Mouse (Mus musculus) G1E (cell line): ENCODE results near the gene Magi2.

Source experiments
- CTCF ChIP-seq: IDR thresholded peaks from 2 replicates; pipeline ENCODE4 v1.5.1; 2012; ENCODE audit warnings: low read depth, low read length, inconsistent platforms, mixed read lengths
- GATA1 ChIP-seq: IDR thresholded peaks from 2 replicates; pipeline ENCODE4 v1.6.1; 2012; ENCODE audit warnings: borderline replicate concordance, low read length, inconsistent platforms, mixed read lengths

DNA sequence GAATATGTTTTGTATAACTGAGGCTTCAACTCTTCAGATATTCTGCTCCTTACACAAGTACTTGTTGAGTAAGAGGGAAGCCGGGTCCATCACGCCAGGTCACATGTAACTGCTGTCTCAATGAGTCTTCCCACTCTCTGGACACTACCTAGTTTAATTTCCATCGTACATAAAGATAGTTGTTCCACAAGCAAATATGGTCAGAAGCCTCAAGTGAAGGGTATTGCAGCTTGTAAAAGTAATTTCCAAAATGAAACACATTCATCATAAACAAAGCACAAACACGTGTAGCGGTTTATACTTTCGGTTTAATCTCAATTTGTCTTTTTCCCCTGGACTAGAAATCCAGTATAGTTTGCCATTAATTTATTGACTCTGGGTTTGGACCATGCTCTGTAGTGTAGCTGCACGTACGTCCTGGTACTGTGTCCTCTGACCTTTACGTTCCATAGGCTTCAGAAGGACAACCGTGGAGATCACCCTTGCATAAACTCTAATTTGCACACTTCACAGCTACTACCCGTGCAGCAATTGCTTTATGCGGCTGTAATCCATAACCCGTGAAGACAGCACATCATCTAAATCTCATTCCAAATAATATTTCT, 1477.2 kb downstream of the Magi2 start:
- TF ChIP-seq CTCF, result no peak
- no peak for TF ChIP-seq GATA1
